Mouse (Mus musculus): ENCODE data around the gene Nop16.
A peak's percentile ranks its signal among the peaks of the same experiment; 100 is the strongest.

Nop16 gene

GRCm38 (mm10) chr13:54596107-54596690 is 6.3 kb upstream of the Nop16 start:
- no peak for DNase-seq

- DNase-seq: no peak
Measured at GRCm38 (mm10) chr13:54593617-54594016, 3.7 kb upstream of the Nop16 start.

GRCm38 (mm10) chr13:54591776-54592356 is 2.0 kb upstream of the Nop16 start:
- DNase-seq: no peak

GRCm38 (mm10) chr13:54589414-54589995 is 385 bp downstream of the Nop16 start:
- no peak for DNase-seq

- DNase-seq: no peak
Measured at GRCm38 (mm10) chr13:54585831-54586230, 4.1 kb downstream of the Nop16 start.

- no peak for DNase-seq
Measured at GRCm38 (mm10) chr13:54582860-54583259, 7.0 kb downstream of the Nop16 start.

GRCm38 (mm10) chr13:54582126-54582525 is 7.8 kb downstream of the Nop16 start:
- peak in 1 of 2 experiments; percentile 42 for DNase-seq

- DNase-seq: peak; percentile 43 to 69
Measured at GRCm38 (mm10) chr13:54581385-54581784, 8.5 kb downstream of the Nop16 start.

- DNase-seq: peak; percentile 17 to 39
Measured at GRCm38 (mm10) chr13:54577652-54578507, 12.0 kb downstream of the Nop16 start.

- DNase-seq: no peak
Measured at GRCm38 (mm10) chr13:54575489-54575888, 14.4 kb downstream of the Nop16 start.

- DNase-seq: peak; percentile 82 to 83
Measured at GRCm38 (mm10) chr13:54574854-54575481, 14.9 kb downstream of the Nop16 start, which contains the start of gene Arl10. TSS of gene Arl10 (plus strand) at chr13:54575015.

GRCm38 (mm10) chr13:54572621-54573020 is 17.3 kb downstream of the Nop16 start:
- no peak for DNase-seq

- DNase-seq: no peak
Measured at GRCm38 (mm10) chr13:54571637-54572036, 18.3 kb downstream of the Nop16 start.

GRCm38 (mm10) chr13:54570736-54571135 is 19.2 kb downstream of the Nop16 start:
- DNase-seq: no peak

- no peak for DNase-seq
Measured at GRCm38 (mm10) chr13:54569282-54569681, 20.6 kb downstream of the Nop16 start.

- no peak for DNase-seq
Measured at GRCm38 (mm10) chr13:54568380-54568779, 21.5 kb downstream of the Nop16 start.

GRCm38 (mm10) chr13:54565594-54566345 is 24.1 kb downstream of the Nop16 start:
- peak; percentile 56 to 69 for DNase-seq

- DNase-seq: peak; percentile 95 to 96
Measured at GRCm38 (mm10) chr13:54565201-54565581, 24.7 kb downstream of the Nop16 start, which contains the start of gene 4833439L19Rik. TSS of gene 4833439L19Rik (minus strand) at chr13:54565435.

GRCm38 (mm10) chr13:54564232-54565200 is 25.4 kb downstream of the Nop16 start:
- no peak for DNase-seq

- peak in 1 of 2 experiments; percentile 55 for DNase-seq
Measured at GRCm38 (mm10) chr13:54562562-54562961, 27.3 kb downstream of the Nop16 start.

GRCm38 (mm10) chr13:54560608-54561007 is 29.3 kb downstream of the Nop16 start:
- no peak for DNase-seq
